Mouse (Mus musculus): ENCODE measurements around the gene Nr1i2. TPM values are rescaled to one million over a fixed set of nuclear protein-coding genes. Genes with fewer than 3 reads are reported as not detected.
"Not testable (repeated sequence)": the region's sequence is repeated elsewhere in the genome, so short reads cannot be mapped to it uniquely, and the experiment has no call there.

Nr1i2 gene
- total RNA-seq, 2 experiments from 2014 or later: not detected

DNA sequence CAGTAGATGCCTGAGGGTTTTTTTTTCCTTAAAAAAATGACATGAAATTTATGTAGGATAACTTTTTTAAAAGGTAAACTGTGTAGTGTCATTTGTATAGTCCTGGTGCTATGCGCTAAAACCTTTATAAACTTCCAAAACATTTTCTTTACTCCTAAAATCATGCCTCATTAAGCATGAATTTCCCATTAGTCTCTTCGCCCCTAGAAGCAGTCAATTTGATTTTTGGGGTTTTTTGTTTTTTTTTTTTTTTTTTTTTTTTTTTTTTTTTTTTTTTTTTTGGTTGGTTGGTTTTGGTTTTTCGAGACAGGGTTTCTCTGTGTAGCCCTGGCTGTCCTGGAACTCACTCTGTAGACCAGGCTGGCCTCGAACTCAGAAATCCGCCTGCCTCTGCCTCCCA lies 72.1 kb downstream of the Nr1i2 start:
- not testable (repeated sequence) for DNase-seq (ENCODE audit: low spot score in 2 of 2)

DNA sequence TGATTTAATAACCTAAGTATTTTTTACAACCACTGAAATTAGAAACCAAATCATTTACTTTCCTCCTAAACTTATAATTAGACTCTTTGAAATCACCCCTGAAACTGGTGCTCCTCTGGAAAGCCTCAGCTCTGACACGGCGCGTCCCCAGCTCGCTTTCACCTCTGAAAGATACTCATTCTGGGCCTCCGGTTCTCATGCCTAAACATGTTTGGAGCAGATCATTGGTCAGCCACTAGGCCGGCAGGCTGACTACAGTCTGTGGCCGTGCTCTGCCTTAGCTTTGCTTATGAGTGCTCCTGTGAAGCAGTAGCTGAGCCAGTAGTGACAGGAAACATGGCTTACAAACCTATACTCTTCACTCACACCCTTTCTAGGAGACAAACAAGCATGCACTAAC lies 89.4 kb downstream of the Nr1i2 start:
- no peak for DNase-seq (ENCODE audit: low spot score in 2 of 2)

Other genes with a start within 250 kb of the Nr1i2 start
- 100 to 1,000 TPM; 189 to 199 TPM for gene Gsk3b, start 205.8 kb downstream of the Nr1i2 start, total RNA-seq (2021)
- 1 to 10 TPM; 1.1 to 2.0 TPM for gene Maats1, start 47.3 kb upstream of the Nr1i2 start, total RNA-seq (2021)
- 10 to 100 TPM; 94.9 to 97.0 TPM for gene Cox17, start 52.2 kb upstream of the Nr1i2 start, total RNA-seq (2021)
- not detected for gene Gm21987, start 52.2 kb upstream of the Nr1i2 start, total RNA-seq (2021)
- under 1 TPM; 0.43 to 0.44 TPM for gene Popdc2, start 67.4 kb upstream of the Nr1i2 start, total RNA-seq (2021)
- under 1 TPM; 0.60 to 0.76 TPM for gene Pla1a, start 138.3 kb upstream of the Nr1i2 start, total RNA-seq (2021)
- 10 to 100 TPM; 58.4 to 62.4 TPM for gene Adprh, start 157.9 kb upstream of the Nr1i2 start, total RNA-seq (2021)
- under 1 TPM; 0.36 to 0.76 TPM for gene Cd80, start 160.7 kb upstream of the Nr1i2 start, total RNA-seq (2021)
- gene Timmdc1, start 227.8 kb upstream of the Nr1i2 start, total RNA-seq (2021): 10 to 100 TPM; 29.6 to 34.4 TPM